Mouse (Mus musculus) cortical plate, adult 2 months (tissue): ENCODE measurements around the gene Kcnk6.

Source experiments
- CTCF ChIP-seq: fragments of 200-500 bp; IDR thresholded peaks from 2 replicates; pipeline ENCODE4 v1.5.1; 2011; ENCODE audit warnings: mild to moderate bottlenecking, control low read depth, low read length; ENCODE audit not compliant: insufficient read depth; ENCODE audit errors: extremely low read depth
- POLR2A ChIP-seq: fragments of 200-500 bp; IDR thresholded peaks from 2 replicates; pipeline ENCODE4 v1.6.1; 2011; ENCODE audit warnings: mild to moderate bottlenecking, low read length, control low read depth; ENCODE audit not compliant: insufficient read depth; ENCODE audit errors: extremely low read depth

DNA sequence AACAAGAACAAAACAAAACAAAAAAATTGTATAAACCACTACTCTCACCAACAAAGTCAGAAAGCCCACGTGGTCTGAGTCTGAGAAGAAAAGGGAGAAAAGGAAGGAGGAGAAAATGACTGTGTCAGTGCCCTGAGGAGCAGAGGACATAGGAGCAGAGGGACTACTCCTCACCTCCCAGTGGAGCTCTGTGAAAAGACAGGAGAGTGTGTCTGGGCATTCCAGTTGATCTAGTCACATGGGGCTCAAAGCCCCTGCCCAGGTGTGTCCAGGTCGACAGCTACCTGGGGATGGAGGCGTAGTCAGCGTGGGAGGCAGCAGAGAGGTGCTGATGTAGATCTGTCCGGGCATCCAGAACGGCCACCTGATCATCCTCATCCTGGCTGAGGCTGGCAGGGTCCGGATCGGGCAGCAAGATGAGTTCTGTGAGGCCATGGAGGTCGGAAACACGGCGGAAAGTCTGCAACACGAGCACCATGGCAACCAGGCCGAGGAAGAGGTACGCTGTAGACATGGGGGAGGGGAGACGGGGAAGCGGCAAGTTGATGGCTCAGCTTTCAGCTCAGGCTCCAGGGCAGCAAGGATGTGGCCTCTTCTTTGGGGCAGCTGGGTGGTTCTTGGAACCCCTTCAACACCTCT is 7.4 kb downstream of the Kcnk6 start:
- TF ChIP-seq CTCF: no peak
- no peak for TF ChIP-seq POLR2A
